Mouse (Mus musculus) stomach, embryonic 14.5 days (tissue): Measurements from ENCODE around the gene Gp1ba. TPM values are rescaled to one million over a fixed set of nuclear protein-coding genes. Genes with fewer than 3 reads are reported as not detected.

Source experiments
- ATAC-seq: fragments of 200-750 bp; cut with Nextera tagmentation; 2 replicates; pipeline ENCODE4 v1.8.0; 2017; ENCODE audit warnings: low read depth, moderate TSS enrichment; ENCODE audit not compliant: insufficient number of reproducible peaks, insufficient read depth, low FRiP score
- H3K27ac ChIP-seq: fragments of 300-500 bp; sonication (generic); 2 replicates; pipeline ENCODE4 v1.5.1; 2014; ENCODE audit warnings: mild to moderate bottlenecking, low read length, moderate library complexity, mixed read lengths
- H3K27me3 ChIP-seq: fragments of 300-500 bp; sonication (generic); 2 replicates; pipeline ENCODE4 v1.6.1; 2014; ENCODE audit warnings: low read length, control low read depth, mixed read lengths; ENCODE audit not compliant: control insufficient read depth, insufficient read depth
- H3K36me3 ChIP-seq: fragments of 300-500 bp; sonication (generic); 2 replicates; pipeline ENCODE4 v1.6.1; 2014; ENCODE audit warnings: mild to moderate bottlenecking, control low read depth, low read length, moderate library complexity, mixed read lengths; ENCODE audit not compliant: control insufficient read depth, insufficient read depth
- H3K4me1 ChIP-seq: fragments of 300-500 bp; sonication (generic); 2 replicates; pipeline ENCODE4 v1.6.1; 2014; ENCODE audit warnings: low read length, control low read depth, mixed read lengths; ENCODE audit not compliant: control insufficient read depth, insufficient read depth
- H3K4me2 ChIP-seq: fragments of 300-500 bp; sonication (generic); replicated peaks from 2 replicates; pipeline ENCODE4 v1.6.1; 2014; ENCODE audit warnings: low read depth, low read length, control low read depth
- H3K4me3 ChIP-seq: fragments of 300-500 bp; sonication (generic); 2 replicates; pipeline ENCODE4 v1.5.1; 2014; ENCODE audit warnings: low read depth, low read length, control low read depth
- H3K9ac ChIP-seq: fragments of 300-500 bp; sonication (generic); replicated peaks from 2 replicates; pipeline ENCODE4 v1.6.1; 2014; ENCODE audit warnings: low read depth, mild to moderate bottlenecking, control low read depth, low read length, moderate library complexity, mixed read lengths
- H3K9me3 ChIP-seq: fragments of 300-500 bp; sonication (generic); 2 replicates; pipeline ENCODE4 v1.6.1; 2016; ENCODE audit warnings: low read depth, low read length, control low read depth; ENCODE audit not compliant: control insufficient read depth
- WGBS: fragments of 180-500 bp; shearing (Covaris S2); extraction: QIAGEN DNeasy Blood & Tissue Kit; methylation state at CpG from one replicate; pipeline ENCODE4 v1.1.7; 2014; 5-methylcytosine and 5-hydroxymethylcytosine counted together
- polyA plus RNA-seq: library from polyadenylated mRNA; unstranded; fragments of >200 nt; fragmentation: Nextera tagmentation; extraction: Ambion mirVana; gene quantifications from 2 replicates; pipeline ENCODE4 v1.2.1, GENCODE M21; 2014

Gp1ba gene
- polyA plus RNA-seq, 1 experiment from 2014 or later, result 0.22 TPM

DNA sequence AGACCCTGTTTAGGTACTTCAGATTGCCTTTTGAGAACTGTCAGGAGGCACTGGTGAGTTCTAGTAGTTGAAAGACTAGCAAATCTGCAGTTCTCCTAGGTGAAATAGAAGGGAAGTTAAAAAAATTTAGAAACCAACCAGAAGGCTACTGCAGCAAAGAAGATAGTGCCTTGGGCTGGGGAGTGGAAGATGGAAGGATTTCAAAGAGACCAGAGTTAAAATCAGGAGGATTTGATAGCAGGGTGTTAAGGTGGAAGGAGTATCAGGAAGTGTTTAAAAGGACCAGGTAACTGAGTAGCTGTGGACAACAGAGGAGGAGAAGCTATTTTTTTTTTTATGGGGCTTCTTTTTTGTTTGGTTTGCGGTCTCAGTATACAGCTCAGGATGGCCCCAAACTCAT lies 1.2 kb upstream of the Gp1ba start:
- H3K9ac ChIP-seq, result no peak overlapping the region
- no peaks in the 10 kb centered on the region for H3K9me3 ChIP-seq
- no peaks in the 10 kb centered on the region; the same call in 1 of the 2 replicates for H3K36me3 ChIP-seq
- no peaks in the 10 kb centered on the region for H3K27me3 ChIP-seq
- no peak overlapping the region for H3K4me2 ChIP-seq
- no peak overlapping the region for H3K4me3 ChIP-seq
- H3K4me1 ChIP-seq, result no peaks in the 10 kb centered on the region
- ATAC-seq, result no peak
- H3K27ac ChIP-seq, result no peak overlapping the region
- 89% methylated on average over 1 of the region's 1 CpGs for WGBS

DNA sequence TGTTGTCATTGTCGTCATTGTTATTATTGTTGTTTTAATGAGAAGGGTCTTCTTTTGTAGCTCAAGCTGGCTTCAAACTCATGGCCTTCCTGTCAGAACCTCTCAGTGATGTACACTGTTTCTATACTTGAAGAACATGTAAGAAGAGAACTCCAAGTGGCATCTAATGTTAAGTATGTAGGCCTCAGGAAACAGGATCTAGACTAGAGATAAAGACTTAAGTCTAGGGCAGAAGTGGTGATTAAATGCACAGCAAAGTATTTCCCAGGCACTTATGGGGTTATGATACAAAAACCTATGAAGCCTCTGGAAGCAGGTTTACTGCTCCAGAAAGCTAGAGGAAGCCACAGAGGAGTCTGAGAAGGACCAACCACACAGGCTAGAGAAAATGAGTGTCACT lies 629 bp upstream of the Gp1ba start:
- Histone ChIP-seq H3K4me1 (no peaks in the 10 kb centered on the region), H3K27ac (no peak overlapping the region), H3K4me2 (no peak overlapping the region), H3K9me3 (no peaks in the 10 kb centered on the region), H3K9ac (no peak overlapping the region), H3K36me3 (peaks cover 4% of the 10 kb centered on the region; the same call in 1 of the 2 replicates), H3K4me3 (no peak overlapping the region), H3K27me3 (no peaks in the 10 kb centered on the region)
- WGBS, result 87% methylated on average over 1 of the region's 1 CpGs
- ATAC-seq, result no peak

DNA sequence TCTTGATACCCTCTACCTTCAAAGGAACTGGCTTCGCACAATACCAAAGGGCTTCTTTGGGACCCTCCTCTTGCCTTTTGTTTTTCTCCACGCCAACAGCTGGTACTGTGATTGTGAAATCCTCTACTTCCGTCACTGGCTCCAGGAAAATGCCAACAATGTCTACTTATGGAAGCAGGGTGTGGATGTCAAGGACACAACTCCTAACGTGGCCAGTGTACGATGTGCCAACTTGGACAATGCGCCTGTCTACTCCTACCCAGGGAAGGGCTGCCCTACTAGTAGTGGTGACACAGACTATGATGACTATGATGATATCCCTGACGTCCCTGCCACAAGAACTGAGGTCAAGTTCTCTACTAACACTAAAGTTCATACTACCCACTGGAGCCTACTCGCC lies 1.1 kb downstream of the Gp1ba start:
- 87% methylated on average over 8 of the region's 8 CpGs for WGBS

GRCm38 (mm10) chr11:70641241-70641640 lies 2.3 kb downstream of the Gp1ba start:
- H3K4me3 ChIP-seq, result no peak overlapping the region
- peaks cover 9% of the 10 kb centered on the region for H3K4me1 ChIP-seq
- H3K9me3 ChIP-seq, result no peaks in the 10 kb centered on the region
- WGBS, result 83% methylated on average over 7 of the region's 7 CpGs
- H3K9ac ChIP-seq, result no peak overlapping the region
- H3K27ac ChIP-seq, result no peak overlapping the region
- no peak overlapping the region for H3K4me2 ChIP-seq
- no peak for ATAC-seq
- no peaks in the 10 kb centered on the region for H3K27me3 ChIP-seq
- peaks cover 17% of the 10 kb centered on the region; the same call in 1 of the 2 replicates for H3K36me3 ChIP-seq

More for the DNA sequence above, 1.1 kb downstream of the Gp1ba start:
- Histone ChIP-seq H3K4me1 (no peaks in the 10 kb centered on the region), H3K36me3 (peaks cover 10% of the 10 kb centered on the region; the same call in 1 of the 2 replicates), H3K9ac (no peak overlapping the region), H3K27ac (no peak overlapping the region), H3K27me3 (no peaks in the 10 kb centered on the region), H3K4me3 (no peak overlapping the region), H3K9me3 (no peaks in the 10 kb centered on the region), H3K4me2 (no peak overlapping the region)
- ATAC-seq, result no peak

DNA sequence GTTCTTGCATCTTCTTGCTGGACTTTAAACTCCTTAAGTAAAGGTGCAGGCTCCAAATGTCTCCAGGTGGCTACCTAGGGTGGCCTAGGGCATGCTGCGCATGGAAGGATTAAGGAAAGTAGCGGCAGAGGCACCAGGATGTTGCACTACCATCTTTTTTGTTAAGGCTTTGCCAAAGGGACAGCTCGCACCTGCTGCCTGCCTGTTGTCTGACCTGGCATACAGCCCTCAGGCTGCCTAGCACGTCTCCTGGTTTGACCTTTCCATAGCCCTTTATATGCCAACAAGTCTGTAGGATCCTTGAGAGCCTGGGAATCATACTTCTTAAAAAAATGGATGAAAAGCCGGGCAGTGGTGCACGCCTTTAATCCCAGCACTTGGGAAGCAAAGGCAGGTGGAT lies 4.1 kb downstream of the Gp1ba start:
- 88% methylated on average over 6 of the region's 6 CpGs for WGBS
- Histone ChIP-seq H3K36me3 (peaks cover 17% of the 10 kb centered on the region; the same call in 1 of the 2 replicates), H3K4me2 (no peak overlapping the region), H3K9ac (no peak overlapping the region), H3K27ac (no peak overlapping the region), H3K9me3 (no peaks in the 10 kb centered on the region), H3K4me3 (no peak overlapping the region), H3K27me3 (no peaks in the 10 kb centered on the region), H3K4me1 (peaks cover 9% of the 10 kb centered on the region)
- ATAC-seq, result no peak

GRCm38 (mm10) chr11:70644564-70645103 lies 5.7 kb downstream of the Gp1ba start:
- Histone ChIP-seq H3K27me3 (no peaks in the 10 kb centered on the region), H3K36me3 (peaks cover 28% of the 10 kb centered on the region), H3K9me3 (no peaks in the 10 kb centered on the region), H3K4me1 (peaks cover 16% of the 10 kb centered on the region), H3K27ac (no peak overlapping the region), H3K4me2 (no peak overlapping the region), H3K9ac (no peak overlapping the region), H3K4me3 (no peak overlapping the region)
- WGBS, result 92% methylated on average over 8 of the region's 8 CpGs
- ATAC-seq, result no peak

DNA sequence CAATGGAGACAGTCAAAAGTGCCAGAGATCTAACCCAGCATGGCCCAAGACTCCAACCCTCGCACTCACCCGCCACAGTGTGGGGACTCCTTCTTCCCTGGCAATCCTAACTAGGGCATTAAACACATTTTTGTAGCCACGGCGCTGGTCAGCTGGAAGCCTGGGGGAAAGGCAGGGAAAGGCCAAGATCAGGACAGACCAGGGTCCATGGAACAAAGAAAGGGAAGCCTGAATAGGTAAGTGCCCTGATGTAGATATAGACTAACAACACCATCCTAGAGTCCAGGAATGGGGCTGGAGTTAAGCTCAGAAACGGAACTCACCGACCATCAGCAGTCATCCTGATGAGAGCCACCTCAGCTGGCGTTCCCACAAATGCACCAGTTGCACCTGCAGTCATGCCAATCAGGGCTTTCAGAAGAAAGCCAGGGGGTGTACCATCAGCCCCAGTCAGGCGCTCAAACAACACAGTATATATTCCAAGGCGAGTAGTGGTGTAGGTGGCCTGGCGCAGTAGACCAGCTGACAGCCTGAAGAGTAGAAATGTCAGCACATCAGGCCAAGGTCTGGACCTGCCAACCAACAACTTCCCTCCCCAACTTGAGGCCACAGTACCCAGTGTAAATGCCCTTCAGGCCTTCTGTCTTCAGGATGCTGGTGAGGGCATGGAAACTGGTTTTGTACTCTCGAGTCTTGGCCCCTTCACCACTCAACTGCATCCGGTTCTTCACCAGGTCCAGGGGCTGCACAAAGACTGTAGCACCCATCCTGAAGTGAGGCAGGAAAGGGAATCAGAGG lies 6.7 kb downstream of the Gp1ba start:
- H3K36me3 ChIP-seq, result peaks cover 39% of the 10 kb centered on the region
- H3K4me1 ChIP-seq, result peaks cover 17% of the 10 kb centered on the region
- ATAC-seq, result no peak
- H3K9ac ChIP-seq, result peak overlapping the region; percentile 66
- H3K27ac ChIP-seq, result peak overlapping the region; percentile 73; the same call in 1 of the 2 replicates
- H3K4me2 ChIP-seq, result peak overlapping the region; percentile 75
- H3K9me3 ChIP-seq, result no peaks in the 10 kb centered on the region
- 89% methylated on average over 12 of the region's 12 CpGs for WGBS
- no peaks in the 10 kb centered on the region for H3K27me3 ChIP-seq
- H3K4me3 ChIP-seq, result peak overlapping the region; percentile 72

DNA sequence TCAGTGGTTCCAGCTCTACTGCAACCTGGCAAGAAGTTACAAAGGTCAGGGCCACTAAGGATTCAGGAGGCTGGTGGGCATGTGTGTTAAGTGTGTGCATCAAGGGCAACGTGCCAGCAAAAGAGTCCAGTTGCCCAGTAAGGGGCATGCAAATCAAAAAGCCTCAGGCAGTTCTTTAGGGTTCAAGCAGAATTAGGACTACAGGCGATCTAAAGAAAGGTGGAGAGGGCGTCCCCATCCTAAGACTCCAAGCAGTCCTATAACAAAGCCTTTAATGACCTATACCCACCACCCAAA lies 7.3 kb downstream of the Gp1ba start:
- Histone ChIP-seq H3K4me1 (peaks cover 23% of the 10 kb centered on the region), H3K27ac (peak overlapping the region; percentile 73), H3K36me3 (peaks cover 44% of the 10 kb centered on the region), H3K27me3 (no peaks in the 10 kb centered on the region), H3K9ac (peak overlapping the region; percentile 66), H3K4me3 (peak overlapping the region; percentile 72), H3K4me2 (peak overlapping the region; percentile 75), H3K9me3 (no peaks in the 10 kb centered on the region)
- WGBS, result 16% methylated on average over 3 of the region's 3 CpGs
- ATAC-seq, result no peak
